In genomic region chr4:149485053-149485824, GRCm38 (mm10) we compare ENCODE assay signal across 8 mouse cellular contexts. TPM values are rescaled to one million over a fixed set of nuclear protein-coding genes. Genes with fewer than 3 reads are reported as not detected.
DNase-seq lines count a peak whose midpoint lies in the region; ATAC-seq lines count a peak whose summit lies in the region.

TSS of gene Nmnat1 (minus strand) at chr4:149485202.
TSS of gene Lzic (plus strand) at chr4:149485229.

- DNase-seq in Muller cell, postnatal 12 days (ENCODE audit: inconsistent ontology term) = peak; percentile 97
- peak; percentile 91 for DNase-seq in cerebellum, adult 9-11 months
- DNase-seq in frontal cortex, adult 2 months (ENCODE audit: extremely low spot score in 1 of 2, low spot score in 1 of 2) = peak; percentile 77 to 96
- peak; percentile 92 to 94 for DNase-seq in layer of hippocampus, postnatal 14 days (ENCODE audit: low spot score in 2 of 2)
- peak; percentile 93 for DNase-seq in lung, postnatal 14 days
- DNase-seq in retina, adult 2 months (ENCODE audit: low read depth, low spot score) = peak; percentile 81
- DNase-seq in thymus, postnatal 36 days = peak; percentile 87 to 88

- peak within 1 kb of the TSS; percentile 57 for H3K4me3 ChIP-seq in hindbrain, embryonic 12.5 days

- under 1% methylated on average over 60 of the region's 60 CpGs for WGBS in hindbrain, embryonic 12.5 days

- no peaks in the 10 kb centered on the region for H3K27me3 ChIP-seq in hindbrain, embryonic 12.5 days

- peak within 1 kb of the TSS; percentile 84 for H3K4me2 ChIP-seq in hindbrain, embryonic 12.5 days (replicated peaks)

- H3K4me1 ChIP-seq in hindbrain, embryonic 12.5 days = peaks cover 12% of the 10 kb centered on the region

- peak within 1 kb of the TSS; percentile 66 for H3K27ac ChIP-seq in hindbrain, embryonic 12.5 days

- H3K36me3 ChIP-seq in hindbrain, embryonic 12.5 days = peaks cover 35% of the 10 kb centered on the region

- H3K9me3 ChIP-seq in hindbrain, embryonic 12.5 days (replicated peaks) = no peaks in the 10 kb centered on the region

- H3K9ac ChIP-seq in hindbrain, embryonic 12.5 days = peak within 1 kb of the TSS; percentile 64

- ATAC-seq in hindbrain, embryonic 12.5 days (ENCODE audit: low FRiP score) = peak; percentile 98

RNA-seq across cellular contexts. Expression of gene Nmnat1, which starts in this region (rescaled TPM):
- 8.1 and 8.4 TPM in 2 replicates for polyA plus RNA-seq in frontal cortex, adult 2 months (2012; rRNA removed)
- 12.1 and 13.8 TPM in 2 replicates for polyA plus RNA-seq in hindbrain, embryonic 12.5 days (2016; fragmentation: Nextera tagmentation; extraction: Ambion mirVana)
- 1 to 10 TPM; 8.4 to 8.7 TPM for total RNA-seq in layer of hippocampus, postnatal 14 days (2021)

RNA-seq across cellular contexts. Expression of gene Lzic, which starts in this region (rescaled TPM):
- polyA plus RNA-seq in frontal cortex, adult 2 months (2012; rRNA removed) = 16.0 and 16.7 TPM in 2 replicates
- polyA plus RNA-seq in hindbrain, embryonic 12.5 days (2016; fragmentation: Nextera tagmentation; extraction: Ambion mirVana) = 46.7 and 46.8 TPM in 2 replicates
- total RNA-seq in layer of hippocampus, postnatal 14 days (2021) = 10 to 100 TPM; 24.0 to 26.9 TPM

Comparison
In these comparisons a context has a peak if more than half of its experiments do, and no peak if none do; other contexts are left out.
1. Peak in every context shown above with its lines: DNase-seq, ATAC-seq, H3K4me3 ChIP-seq and H3K27ac ChIP-seq.